Mouse (Mus musculus): ENCODE results near the gene Zfp710. TPM values are rescaled to one million over a fixed set of nuclear protein-coding genes. Genes with fewer than 3 reads are reported as not detected.

Gene Zfp710
- total and polyA plus RNA-seq, 2 experiments: 5.4 to 12.7 TPM

DNA sequence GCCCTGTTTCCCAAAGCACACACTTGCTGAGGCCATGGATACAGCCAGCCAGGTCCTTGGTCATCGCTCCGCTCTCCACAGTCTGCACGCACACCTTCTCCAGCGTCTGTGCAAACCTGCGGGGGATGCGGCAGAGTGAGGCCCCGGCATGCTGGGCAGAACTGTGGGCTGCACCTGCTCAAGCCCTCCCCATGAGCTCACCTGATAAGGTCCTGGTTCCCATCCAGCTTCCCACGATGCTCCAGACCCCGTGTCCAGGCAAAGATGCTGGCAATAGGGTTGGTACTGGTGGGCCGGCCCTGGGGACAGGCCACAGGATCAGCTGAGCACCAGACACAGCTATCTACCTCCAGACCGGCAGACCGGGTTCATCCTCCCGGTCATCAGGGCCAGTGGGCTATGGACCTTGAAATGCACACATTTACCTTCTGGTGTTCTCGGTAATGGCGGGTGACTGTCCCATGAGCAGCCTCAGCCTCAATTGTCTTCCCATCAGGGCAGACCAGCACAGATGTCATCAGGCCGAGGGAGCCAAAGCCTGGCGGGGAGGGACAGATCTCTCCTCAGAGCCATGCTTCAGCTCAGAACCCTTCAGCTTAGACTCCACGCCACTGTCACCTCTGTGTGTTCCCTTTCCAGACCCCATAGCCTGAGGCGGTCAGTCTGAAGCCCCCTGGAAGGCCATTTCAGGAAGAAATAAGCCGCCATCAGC is 71.1 kb downstream of the Zfp710 start:
- Histone ChIP-seq H3K4me1 (ENCODE audit: control insufficient read depth, insufficient read depth, low read length) (no peaks in the 10 kb centered on the region), H3K79me2 (ENCODE audit: control insufficient read depth, insufficient read depth, low read length) (no peaks in the 10 kb centered on the region), H3K36me3 (ENCODE audit: control insufficient read depth, insufficient read depth, low read length) (peaks cover 19% of the 10 kb centered on the region; the same call in 1 of the 2 replicates), H3K27me3 (ENCODE audit: control insufficient read depth, insufficient read depth, low read length) (no peaks in the 10 kb centered on the region), H3K4me3 (ENCODE audit: insufficient read depth, low read depth, low read length) (no peak overlapping the region), H3K9ac (ENCODE audit: low read depth, low read length) (no peak overlapping the region), H3K27ac (replicated peaks; ENCODE audit: insufficient read depth, low read depth, low read length) (no peak overlapping the region)
- TF ChIP-seq CTCF (IDR thresholded peaks at IDR 0.05; ENCODE audit: low read depth, low read length): no peak
- TF ChIP-seq POLR2A (IDR thresholded peaks at IDR 0.05; ENCODE audit: extremely low read depth, insufficient read depth, low read length): no peak
- WGBS: 94% methylated on average over 20 of the region's 20 CpGs
- DNase-seq (ENCODE audit: extremely low read depth, low read depth, low spot score): no peak

GRCm38 (mm10) chr7:80098389-80098976 is 73.9 kb downstream of the Zfp710 start:
- Histone ChIP-seq H3K4me3 (ENCODE audit: insufficient read depth, low read depth, low read length) (no peak overlapping the region), H3K4me1 (ENCODE audit: control insufficient read depth, insufficient read depth, low read length) (no peaks in the 10 kb centered on the region), H3K36me3 (ENCODE audit: control insufficient read depth, insufficient read depth, low read length) (peaks cover 15% of the 10 kb centered on the region; the same call in 1 of the 2 replicates), H3K27me3 (ENCODE audit: control insufficient read depth, insufficient read depth, low read length) (no peaks in the 10 kb centered on the region), H3K27ac (replicated peaks; ENCODE audit: insufficient read depth, low read depth, low read length) (no peak overlapping the region), H3K79me2 (ENCODE audit: control insufficient read depth, insufficient read depth, low read length) (no peaks in the 10 kb centered on the region), H3K9ac (ENCODE audit: low read depth, low read length) (no peak overlapping the region)
- WGBS: 84% methylated on average over 13 of the region's 13 CpGs
- no peak for DNase-seq (ENCODE audit: extremely low read depth, low read depth, low spot score)
- no peak for TF ChIP-seq POLR2A (IDR thresholded peaks at IDR 0.05; ENCODE audit: extremely low read depth, insufficient read depth, low read length)

DNA sequence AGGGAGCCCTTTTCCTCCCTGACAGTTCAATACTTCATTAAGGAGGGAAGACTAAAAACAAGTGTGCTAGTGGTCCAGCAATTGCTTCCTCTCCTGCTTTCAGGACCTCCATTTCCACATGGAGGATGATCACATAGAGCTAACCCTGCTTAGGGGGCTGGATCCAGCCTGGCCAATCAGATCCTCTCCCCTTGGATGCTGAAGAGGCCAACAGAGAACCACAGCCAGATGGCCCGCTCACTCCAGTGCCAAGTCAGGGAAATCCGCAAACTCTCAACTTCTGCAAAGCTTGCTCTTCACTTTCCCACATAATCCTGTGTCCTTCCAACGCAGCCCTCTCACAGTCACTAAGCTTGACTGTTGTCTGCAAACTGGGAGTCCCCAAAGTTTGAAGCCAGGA is 78.7 kb downstream of the Zfp710 start:
- no peak overlapping the region for H3K27ac ChIP-seq (replicated peaks; ENCODE audit: insufficient read depth, low read depth, low read length)
- H3K27me3 ChIP-seq (ENCODE audit: control insufficient read depth, insufficient read depth, low read length): no peaks in the 10 kb centered on the region
- H3K9ac ChIP-seq (ENCODE audit: low read depth, low read length): no peak overlapping the region
- peaks cover 16% of the 10 kb centered on the region; the same call in 1 of the 2 replicates for H3K79me2 ChIP-seq (ENCODE audit: control insufficient read depth, insufficient read depth, low read length)
- 0 out of 2 replicates have a peak, but pooled peaks cover 3% of the 10 kb centered on the region for H3K4me1 ChIP-seq (ENCODE audit: control insufficient read depth, insufficient read depth, low read length)
- H3K36me3 ChIP-seq (ENCODE audit: control insufficient read depth, insufficient read depth, low read length): peaks cover 5% of the 10 kb centered on the region; the same call in 1 of the 2 replicates
- 82% methylated on average over 3 of the region's 3 CpGs for WGBS
- TF ChIP-seq CTCF (IDR thresholded peaks at IDR 0.05; ENCODE audit: low read depth, low read length) (no peak), POLR2A (IDR thresholded peaks at IDR 0.05; ENCODE audit: extremely low read depth, insufficient read depth, low read length) (no peak)
- DNase-seq (ENCODE audit: extremely low read depth, low read depth, low spot score): no peak
- H3K4me3 ChIP-seq (ENCODE audit: insufficient read depth, low read depth, low read length): no peak overlapping the region

DNA sequence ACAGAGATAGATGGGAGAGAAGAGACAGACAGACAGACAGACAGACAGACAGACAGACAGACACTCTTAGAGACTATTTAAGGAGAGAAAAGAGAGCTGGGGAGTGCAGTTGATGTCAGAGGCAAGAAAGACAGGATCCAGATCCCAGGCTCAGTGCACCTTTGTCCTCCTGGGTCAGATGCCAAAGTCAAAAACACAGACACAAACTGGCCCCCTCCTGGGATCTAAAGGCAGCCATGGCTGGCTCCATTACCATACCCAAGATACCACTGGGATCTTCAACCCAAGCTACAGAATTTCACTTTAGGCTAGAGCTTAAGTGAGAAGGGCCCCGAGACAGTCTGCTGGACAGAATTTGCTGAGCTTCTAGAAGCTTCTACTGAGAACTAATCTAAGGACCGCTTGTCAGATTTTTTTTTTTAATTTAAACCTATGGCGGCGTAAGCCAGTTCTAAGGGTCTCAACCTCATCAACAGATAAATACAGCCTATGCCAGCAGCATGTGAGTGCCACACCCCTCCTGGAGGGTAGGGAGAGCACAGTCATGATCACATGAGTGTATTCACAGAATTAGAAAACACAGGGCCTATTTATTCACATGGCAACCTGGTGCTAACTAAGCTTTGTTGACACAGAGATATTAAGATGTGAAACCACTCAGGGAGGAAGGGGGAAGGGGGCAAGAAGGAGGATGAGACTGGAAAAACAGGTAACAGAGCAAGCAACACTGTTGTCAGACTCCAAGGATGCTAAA is 81.2 kb downstream of the Zfp710 start:
- WGBS: 96% methylated on average over 4 of the region's 4 CpGs

DNA sequence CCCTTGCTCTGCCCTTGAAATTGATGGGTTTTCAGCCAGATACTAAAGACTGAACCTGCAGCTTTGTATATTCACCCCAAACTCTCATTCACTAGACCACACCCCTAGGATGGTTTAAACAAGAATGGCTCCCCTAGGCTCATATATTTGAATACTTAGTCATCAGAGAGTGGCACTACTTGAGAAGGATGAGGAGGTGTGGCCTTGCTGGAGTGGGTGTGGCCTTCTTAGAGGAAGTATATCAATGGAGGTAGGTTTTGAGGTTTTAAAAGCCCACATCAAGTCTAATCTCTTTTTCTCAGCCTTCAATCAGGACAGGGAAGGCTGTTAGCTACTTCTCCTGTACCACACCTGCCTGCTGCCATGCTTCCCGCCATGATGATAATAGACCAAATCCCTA is 81.8 kb downstream of the Zfp710 start:
- 93% methylated on average over 1 of the region's 1 CpGs for WGBS
- no peak for DNase-seq (ENCODE audit: extremely low read depth, low read depth, low spot score)
- Histone ChIP-seq H3K4me3 (ENCODE audit: insufficient read depth, low read depth, low read length) (no peak overlapping the region), H3K36me3 (ENCODE audit: control insufficient read depth, insufficient read depth, low read length) (no peaks in the 10 kb centered on the region), H3K27me3 (ENCODE audit: control insufficient read depth, insufficient read depth, low read length) (no peaks in the 10 kb centered on the region), H3K79me2 (ENCODE audit: control insufficient read depth, insufficient read depth, low read length) (peaks cover 27% of the 10 kb centered on the region; the same call in 1 of the 2 replicates), H3K4me1 (ENCODE audit: control insufficient read depth, insufficient read depth, low read length) (peaks cover 9% of the 10 kb centered on the region), H3K9ac (ENCODE audit: low read depth, low read length) (no peak overlapping the region), H3K27ac (replicated peaks; ENCODE audit: insufficient read depth, low read depth, low read length) (no peak overlapping the region)
- no peak for TF ChIP-seq POLR2A (IDR thresholded peaks at IDR 0.05; ENCODE audit: extremely low read depth, insufficient read depth, low read length)
- TF ChIP-seq CTCF (IDR thresholded peaks at IDR 0.05; ENCODE audit: low read depth, low read length): no peak

More for the DNA sequence above, 81.2 kb downstream of the Zfp710 start:
- Histone ChIP-seq H3K36me3 (ENCODE audit: control insufficient read depth, insufficient read depth, low read length) (no peaks in the 10 kb centered on the region; the same call in 1 of the 2 replicates), H3K4me1 (ENCODE audit: control insufficient read depth, insufficient read depth, low read length) (peaks cover 4% of the 10 kb centered on the region; the same call in 1 of the 2 replicates), H3K27ac (replicated peaks; ENCODE audit: insufficient read depth, low read depth, low read length) (no peak overlapping the region), H3K9ac (ENCODE audit: low read depth, low read length) (no peak overlapping the region), H3K27me3 (ENCODE audit: control insufficient read depth, insufficient read depth, low read length) (no peaks in the 10 kb centered on the region), H3K79me2 (ENCODE audit: control insufficient read depth, insufficient read depth, low read length) (peaks cover 27% of the 10 kb centered on the region; the same call in 1 of the 2 replicates), H3K4me3 (ENCODE audit: insufficient read depth, low read depth, low read length) (no peak overlapping the region)
- peak; percentile 41 for DNase-seq (ENCODE audit: extremely low read depth, low read depth, low spot score)
- TF ChIP-seq POLR2A (IDR thresholded peaks at IDR 0.05; ENCODE audit: extremely low read depth, insufficient read depth, low read length) (no peak), CTCF (IDR thresholded peaks at IDR 0.05; ENCODE audit: low read depth, low read length) (no peak)
